Mouse (Mus musculus) stomach, postnatal 0 days (tissue): ENCODE measurements around the gene Gramd1c.

Source experiments
- CTCF ChIP-seq: IDR thresholded peaks from 2 replicates; pipeline ENCODE4 v1.5.1; 2016; ENCODE audit warnings: antibody characterized with exemption, low read depth, mild to moderate bottlenecking, moderate library complexity
- EP300 ChIP-seq: optimal IDR thresholded peaks from 2 replicates; pipeline ENCODE3; 2016; ENCODE audit warnings: antibody characterized with exemption

- TF ChIP-seq CTCF (no peak), EP300 (no peak)
Observed at GRCm38 (mm10) chr16:44026210-44026609, 36.9 kb downstream of the Gramd1c start.
